Mouse (Mus musculus) C2C12 (cell line): ENCODE results near the gene Dcaf10.

Experiments
- CTCF ChIP-seq: IDR thresholded peaks from one replicate; pipeline ENCODE4 v1.5.1; 2011; ENCODE audit not compliant: control insufficient read depth, insufficient read depth, insufficient read length
- MAX ChIP-seq: IDR thresholded peaks from one replicate; pipeline ENCODE4 v1.6.1; 2011; ENCODE audit warnings: mild to moderate bottlenecking, control low read depth
- USF1 ChIP-seq: IDR thresholded peaks from one replicate; pipeline ENCODE4 v1.6.1; 2011; ENCODE audit warnings: low read depth, mild to moderate bottlenecking, control low read depth, moderate library complexity

DNA sequence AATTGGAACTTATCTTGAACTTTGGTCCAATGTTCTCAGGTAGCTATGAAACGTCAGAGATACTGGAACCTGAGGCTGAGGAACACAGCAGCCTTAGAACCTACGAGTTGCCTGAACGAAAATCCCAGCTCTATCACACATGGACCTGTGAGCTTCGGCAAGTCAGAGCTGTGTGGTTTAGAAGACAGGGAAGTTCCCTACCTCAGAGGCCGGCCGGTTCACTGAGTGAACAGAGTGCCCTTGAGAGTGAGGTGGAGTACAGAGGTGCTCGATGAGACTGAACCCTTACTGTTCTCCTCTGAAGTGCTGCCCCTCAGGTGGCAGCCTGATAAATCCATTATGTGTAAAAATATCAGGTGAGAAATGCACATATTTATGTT lies 61.6 kb downstream of the Dcaf10 start:
- TF ChIP-seq CTCF (no peak), MAX (no peak), USF1 (no peak)
